Mouse (Mus musculus) testis, adult 10 weeks (tissue): ENCODE data around the gene Mov10. TPM values are rescaled to one million over a fixed set of nuclear protein-coding genes. Genes with fewer than 3 reads are reported as not detected.

ENCODE experiments used
- polyA plus RNA-seq: library from polyadenylated mRNA; stranded (reverse); fragments of 350-450 nt; fragmentation: Illumina TruSeq; extraction: RNeasy Lipid Tissue Mini Kit (QIAGEN cat#74804); gene quantifications from one replicate; pipeline ENCODE4 v1.2.3, GENCODE M21; 2014; ENCODE audit warnings: low read depth, low replicate concordance

Gene Mov10
- 1.0 TPM for polyA plus RNA-seq

GRCm38 (mm10) chr3:104817991-104818748 is at the start of gene Mov10:
Mov10 (minus strand) TSS chr3:104818563.

DNA sequence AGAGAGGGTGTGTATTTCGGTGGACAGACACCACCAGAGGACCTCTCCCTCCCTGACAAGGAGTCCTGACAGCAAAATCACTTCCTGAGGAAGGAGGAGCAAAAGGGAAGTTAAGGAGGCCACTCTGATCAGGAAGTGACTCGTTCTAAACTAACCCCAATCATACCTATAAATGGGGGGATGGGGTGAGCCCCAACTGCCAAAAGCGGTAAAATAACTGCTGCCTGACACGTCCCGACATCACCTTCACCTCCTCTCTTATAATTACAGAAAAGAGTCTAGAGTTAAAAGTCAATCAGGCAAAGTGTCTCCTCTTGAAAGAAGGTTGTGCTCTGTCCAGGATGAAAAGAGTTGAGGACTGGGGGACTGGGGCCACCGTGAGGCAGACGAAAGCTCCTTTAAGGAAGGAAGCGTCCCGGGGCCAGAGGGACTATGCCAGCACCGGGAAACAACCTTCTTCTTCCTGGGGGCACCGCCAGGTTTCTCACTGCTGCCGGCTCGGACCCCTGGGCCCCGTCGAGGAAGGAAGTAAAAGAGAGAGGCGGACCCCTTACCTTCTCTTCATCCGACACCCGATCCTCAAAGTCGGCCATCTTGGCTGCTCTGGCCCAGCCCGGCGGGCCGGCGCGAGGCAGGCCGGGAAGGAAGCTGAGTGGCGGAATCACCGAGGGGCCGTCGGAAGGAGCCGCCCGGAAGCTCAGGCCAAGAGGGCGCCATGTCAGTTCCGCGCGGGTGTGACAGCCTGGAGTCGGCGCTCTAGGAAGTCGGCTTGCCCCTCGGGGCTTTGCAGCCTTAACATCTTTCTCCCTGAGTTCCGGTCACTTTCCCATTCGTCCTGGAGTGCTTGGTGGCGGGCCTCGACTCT is 45.7 kb upstream of the Mov10 start, which contains the start of the genes St7l and Capza1:
TSS of gene St7l (plus strand) at position 220 of the 865 bp plus-strand sequence.
TSS of gene Capza1 (minus strand) at position 720 of the 865 bp plus-strand sequence.

GRCm38 (mm10) chr3:104788075-104788474 is 30.3 kb downstream of the Mov10 start, which contains the start of gene Rhoc:
Rhoc (plus strand) TSS chr3:104788375.

DNA sequence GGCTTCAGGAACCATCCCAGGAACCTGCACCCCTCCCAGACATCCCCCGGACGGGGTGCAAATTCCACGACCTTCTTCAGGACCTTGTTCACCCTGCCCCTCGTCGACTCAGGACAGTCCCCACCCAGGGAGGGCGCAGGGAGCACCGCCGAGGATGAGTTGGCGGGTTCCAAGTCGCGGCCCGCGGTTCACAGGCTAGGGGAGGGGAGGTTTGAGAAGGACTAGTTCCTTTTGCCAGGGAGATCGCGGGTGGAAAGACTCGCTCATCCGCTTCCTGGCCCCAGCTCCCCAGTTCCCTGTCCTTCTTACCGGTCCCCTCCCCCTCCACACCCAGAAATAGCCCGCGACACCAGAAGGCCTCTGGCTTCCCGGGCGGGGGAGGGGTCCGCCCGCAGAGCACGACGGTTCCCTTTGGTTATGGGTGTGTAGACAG is 36.9 kb downstream of the Mov10 start, which contains the start of gene Fam19a3:
TSS of gene Fam19a3 (minus strand) at position 370 of the 433 bp plus-strand sequence.

DNA sequence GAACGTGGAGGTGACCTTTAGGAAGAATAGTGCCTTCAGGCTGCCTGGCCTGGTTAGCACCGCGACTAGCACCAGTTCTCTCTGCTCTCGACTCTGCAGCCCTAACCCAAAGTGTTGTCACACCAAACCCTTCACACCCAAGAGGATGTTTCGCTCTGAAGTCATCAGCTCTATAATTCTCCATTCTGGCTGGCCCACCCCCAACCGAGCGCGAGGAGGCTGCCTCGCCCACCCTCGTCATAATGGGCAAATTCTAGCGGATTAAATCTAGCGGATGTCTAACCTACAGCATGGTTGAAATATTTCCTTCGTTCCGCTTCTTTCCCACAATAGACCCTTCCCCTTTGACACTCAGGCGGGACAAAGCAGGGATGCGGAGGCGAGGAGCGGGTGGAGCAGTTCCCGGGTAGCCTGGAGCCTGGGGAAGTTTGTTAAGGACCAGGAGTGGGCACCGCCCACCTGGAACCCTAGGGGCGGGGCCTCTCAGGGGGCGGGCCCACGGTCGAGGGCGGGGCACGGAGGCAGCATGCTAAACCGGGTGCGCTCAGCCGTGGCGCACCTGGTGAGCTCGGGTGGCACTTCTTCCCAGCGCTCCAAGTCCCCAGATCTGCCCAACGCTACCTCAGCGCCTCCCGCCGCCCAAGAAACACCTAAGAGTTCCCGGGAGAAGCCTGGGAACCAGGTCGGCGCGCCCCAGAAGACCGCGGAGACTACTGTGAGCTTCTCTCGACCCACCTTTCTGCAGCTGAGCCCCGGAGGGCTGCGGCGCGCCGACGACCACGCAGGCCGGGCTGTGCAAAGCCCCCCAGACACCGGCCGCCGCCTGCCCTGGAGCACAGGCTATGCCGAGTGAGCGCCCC is 37.6 kb downstream of the Mov10 start, which contains the start of gene Ppm1j:
TSS of gene Ppm1j (plus strand) at position 496 of the 860 bp plus-strand sequence.

Other genes starting within 250 kb of the Mov10 start
- 25.1 TPM for gene Slc16a1, start 179.9 kb downstream of the Mov10 start, polyA plus RNA-seq
- 3.4 TPM for gene Ppm1j, start 37.5 kb downstream of the Mov10 start, polyA plus RNA-seq
- 0.85 TPM for gene Fam19a3, start 36.7 kb downstream of the Mov10 start, polyA plus RNA-seq
- 1.0 TPM for gene Rhoc, start 30.2 kb downstream of the Mov10 start, polyA plus RNA-seq
- gene St7l, start 45.4 kb upstream of the Mov10 start, polyA plus RNA-seq, result 100.0 TPM
- 486 TPM for gene Capza1, start 45.9 kb upstream of the Mov10 start, polyA plus RNA-seq
- 0.46 TPM for gene Wnt2b, start 143.4 kb upstream of the Mov10 start, polyA plus RNA-seq
- gene Cttnbp2nl, start 234.6 kb upstream of the Mov10 start, polyA plus RNA-seq, result 31.7 TPM
- gene 4930564D02Rik, start 248.3 kb upstream of the Mov10 start, polyA plus RNA-seq, result 1.5 TPM